Mouse (Mus musculus) adrenal gland, adult 2 months (tissue): ENCODE results near the gene 6430550D23Rik. TPM values are rescaled to one million over a fixed set of nuclear protein-coding genes. Genes with fewer than 3 reads are reported as not detected.
"Not testable (repeated sequence)": the region's sequence is repeated elsewhere in the genome, so short reads cannot be mapped to it uniquely, and the experiment has no call there.

Experiments
- DNase-seq: peaks from one replicate; pipeline ENCODE4 v3.0.0; 2021
- polyA plus RNA-seq: library from polyadenylated mRNA; depleted of rRNA; stranded (reverse); fragments of >200 nt; gene quantifications from 2 replicates; pipeline ENCODE4 v1.2.3, GENCODE M21; 2012; rRNA removed
- total RNA-seq, 2 experiments: library from RNA; stranded (reverse); gene quantifications; 2 replicates each; pipeline ENCODE4 v1.2.3; 2021

Gene 6430550D23Rik
- total and polyA plus RNA-seq, 3 experiments, result 2.6 to 2.8 (median 2.7) TPM

DNA sequence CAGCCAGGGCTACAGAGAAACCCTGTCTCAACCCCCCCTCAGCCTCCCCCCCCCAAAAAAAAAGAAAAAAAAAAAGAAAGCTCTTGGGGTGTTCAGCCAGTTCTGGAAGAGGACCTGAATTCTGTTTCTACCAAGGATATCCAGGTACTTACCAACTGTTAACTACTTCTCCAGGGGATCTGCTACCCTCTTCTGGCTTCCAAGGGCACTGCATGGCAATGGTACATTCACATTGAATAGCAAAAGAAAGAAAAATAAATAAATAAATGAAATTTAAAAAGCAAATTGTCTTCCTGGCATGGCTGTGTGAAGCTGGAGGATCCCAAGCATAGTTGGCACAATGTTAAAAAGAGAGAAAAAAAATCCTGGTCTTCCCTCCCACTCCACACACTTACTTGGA is 55.8 kb downstream of the 6430550D23Rik start:
- DNase-seq, result peak; percentile 64

DNA sequence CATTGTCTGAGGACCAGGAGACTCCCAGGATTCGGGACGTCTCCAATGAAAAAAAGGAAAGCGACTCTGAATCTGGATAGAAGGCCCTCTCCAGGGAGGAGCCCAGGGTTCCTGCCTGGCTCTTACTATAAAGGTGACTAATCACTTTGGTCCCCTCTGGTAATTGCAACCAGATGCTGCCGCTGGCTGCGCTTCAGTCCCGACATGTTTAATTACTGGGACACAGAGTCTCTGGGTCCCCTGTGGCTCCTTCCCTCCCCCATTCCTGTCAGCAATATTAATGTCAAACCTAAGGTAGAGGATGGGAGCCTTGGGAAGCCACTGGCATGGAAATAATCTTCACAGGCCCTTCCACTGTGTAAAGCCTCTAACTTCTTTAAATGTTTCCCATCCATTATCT is 58.4 kb downstream of the 6430550D23Rik start:
- no peak for DNase-seq

DNA sequence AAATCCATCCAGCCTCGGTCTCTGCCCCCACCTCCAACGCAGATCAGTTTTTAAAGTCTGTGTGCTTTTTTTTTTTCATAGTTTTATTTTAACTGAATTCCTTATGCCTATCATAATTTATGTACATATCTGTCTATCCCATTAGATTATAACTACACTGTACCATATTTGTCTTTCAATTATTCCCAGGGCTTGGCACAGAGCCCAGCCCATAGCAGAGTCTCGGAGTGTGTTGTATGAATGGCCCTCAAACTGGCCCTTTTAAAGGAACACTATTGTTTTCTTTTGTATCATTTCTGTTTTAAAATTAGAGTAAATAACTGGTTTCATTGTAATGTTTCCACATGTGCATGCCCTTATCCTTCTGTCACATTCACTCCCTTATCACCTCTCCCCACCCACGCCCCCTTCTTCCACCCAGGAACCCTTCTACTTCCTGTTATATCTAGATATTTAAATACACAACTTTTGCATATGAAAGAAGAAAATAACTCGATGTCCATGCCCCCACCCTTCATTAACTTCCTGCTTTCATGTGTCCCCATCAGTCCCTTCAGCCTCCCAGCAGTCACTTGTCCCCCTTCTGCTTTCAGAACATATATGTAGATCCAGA is 60.3 kb downstream of the 6430550D23Rik start:
- DNase-seq, result no peak

DNA sequence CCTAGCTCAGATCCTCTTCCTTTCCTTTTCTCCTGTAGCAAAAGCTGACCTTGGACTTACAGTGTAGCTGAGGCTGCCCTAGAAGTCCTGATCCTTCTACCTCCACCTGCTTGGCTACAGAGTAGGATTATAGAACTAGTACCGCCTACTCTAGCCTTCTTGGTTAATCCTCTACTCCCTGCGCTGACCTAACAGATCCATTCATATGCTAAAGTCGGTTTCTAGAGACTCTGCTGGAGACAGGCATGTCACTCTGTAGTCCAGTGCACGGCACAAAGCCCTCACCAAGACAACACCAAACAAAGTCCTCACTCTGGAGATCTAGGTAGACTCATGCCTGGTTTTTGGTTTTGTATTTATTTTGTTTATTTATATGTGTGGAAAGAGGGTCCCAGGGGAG is 61.3 kb downstream of the 6430550D23Rik start:
- no peak for DNase-seq

DNA sequence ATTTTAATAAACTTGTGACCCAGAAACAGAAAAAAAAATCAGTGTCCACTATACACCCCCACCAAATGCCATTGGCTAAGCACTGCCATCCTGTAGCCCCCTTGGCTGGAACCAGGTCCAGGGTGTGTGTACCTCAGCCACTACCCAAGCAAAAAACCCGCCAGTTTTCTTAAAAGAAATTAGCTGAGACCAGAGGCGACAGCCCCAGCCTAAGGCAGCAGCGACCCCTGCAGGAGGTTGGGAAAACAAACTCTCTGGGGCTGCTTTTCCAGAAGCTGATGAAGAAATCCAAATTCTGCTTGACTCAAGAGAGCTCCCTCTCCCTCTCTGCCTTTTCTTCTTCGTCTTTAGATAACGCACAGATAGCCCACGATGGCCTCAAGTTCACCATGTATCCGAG is 61.7 kb downstream of the 6430550D23Rik start:
- peak; percentile 79 for DNase-seq

DNA sequence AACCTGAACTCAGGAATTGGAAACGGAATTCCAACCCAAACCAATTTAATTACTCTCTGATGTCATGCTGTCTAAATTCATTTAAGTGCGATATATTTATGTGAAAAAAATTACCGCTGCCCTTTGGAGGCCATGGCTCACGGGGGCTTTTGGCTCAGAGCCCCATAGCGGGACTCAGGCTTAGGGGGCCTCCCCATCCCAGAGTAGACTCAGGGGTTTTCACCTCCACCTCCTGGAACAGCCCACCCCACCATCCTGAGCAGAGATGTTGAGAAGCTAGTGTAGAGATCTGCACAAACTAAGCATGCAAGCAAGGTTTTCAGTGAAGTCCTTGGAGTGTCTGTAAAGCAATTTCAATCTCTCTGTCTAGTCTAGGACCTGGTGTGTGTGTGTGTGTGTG is 62.2 kb downstream of the 6430550D23Rik start:
- DNase-seq, result no peak

DNA sequence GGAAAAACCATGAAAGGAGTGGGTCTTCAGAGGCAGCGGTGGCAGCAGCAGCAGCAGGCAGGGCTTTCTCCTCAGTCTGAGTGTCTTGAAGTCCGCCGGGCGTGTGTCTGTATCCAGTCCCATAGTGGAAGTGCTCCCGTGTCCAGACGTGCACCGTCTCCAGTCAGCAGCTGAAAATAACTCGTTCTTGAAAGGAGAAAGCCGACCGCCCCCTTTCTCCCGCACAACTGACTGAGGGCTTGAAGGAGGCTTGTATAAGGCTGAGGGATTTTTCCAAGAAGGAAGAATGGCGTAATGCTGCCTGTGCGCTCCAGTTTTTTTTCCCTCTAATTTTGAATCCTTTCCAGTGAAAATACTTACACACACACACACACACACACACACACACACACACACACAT is 62.7 kb downstream of the 6430550D23Rik start, which contains the start of gene Gdf5:
Gene Gdf5, minus strand, starts transcription at position 244 of the 400 bp plus-strand sequence.
- DNase-seq, result no peak

DNA sequence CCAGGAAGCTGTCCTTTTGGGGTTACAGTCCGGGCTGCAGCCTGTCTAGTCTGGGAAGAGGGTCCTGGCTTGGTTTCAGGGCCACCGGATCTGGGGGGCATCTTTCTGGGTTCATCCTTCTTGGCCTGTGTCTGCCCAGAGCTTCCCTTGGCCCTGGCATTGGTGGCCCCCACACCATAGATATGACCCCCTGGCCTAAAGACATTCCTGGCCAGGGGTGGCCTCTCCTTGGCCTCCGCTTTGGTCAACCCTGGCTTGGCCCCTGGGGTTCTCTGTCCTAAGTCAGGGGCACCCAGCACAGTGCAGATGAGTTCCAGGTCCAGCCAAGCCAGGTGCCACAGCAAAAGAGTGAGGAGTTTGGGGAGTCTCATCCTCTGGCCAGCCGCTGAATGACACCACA is 63.1 kb downstream of the 6430550D23Rik start:
- DNase-seq, result no peak

DNA sequence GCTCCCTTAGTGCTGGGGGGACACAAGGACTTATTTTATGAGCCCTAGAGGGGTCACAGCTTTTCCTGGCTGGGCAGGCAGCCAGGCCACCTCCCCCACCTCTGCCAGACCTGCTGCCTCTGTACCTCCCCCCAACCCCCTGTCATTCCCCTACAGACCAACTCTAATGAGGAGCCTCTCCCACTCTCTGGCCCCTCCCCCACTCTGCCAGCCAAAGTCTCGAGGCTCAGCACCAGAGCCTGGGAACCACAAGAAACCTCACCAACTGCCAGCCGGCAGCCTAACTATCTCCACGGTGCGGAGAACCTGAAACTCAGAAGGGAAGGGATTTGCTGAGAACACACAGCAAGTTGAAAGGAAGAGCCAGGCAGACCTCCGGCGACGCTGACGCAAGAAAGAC is 64.3 kb downstream of the 6430550D23Rik start:
- no peak for DNase-seq

DNA sequence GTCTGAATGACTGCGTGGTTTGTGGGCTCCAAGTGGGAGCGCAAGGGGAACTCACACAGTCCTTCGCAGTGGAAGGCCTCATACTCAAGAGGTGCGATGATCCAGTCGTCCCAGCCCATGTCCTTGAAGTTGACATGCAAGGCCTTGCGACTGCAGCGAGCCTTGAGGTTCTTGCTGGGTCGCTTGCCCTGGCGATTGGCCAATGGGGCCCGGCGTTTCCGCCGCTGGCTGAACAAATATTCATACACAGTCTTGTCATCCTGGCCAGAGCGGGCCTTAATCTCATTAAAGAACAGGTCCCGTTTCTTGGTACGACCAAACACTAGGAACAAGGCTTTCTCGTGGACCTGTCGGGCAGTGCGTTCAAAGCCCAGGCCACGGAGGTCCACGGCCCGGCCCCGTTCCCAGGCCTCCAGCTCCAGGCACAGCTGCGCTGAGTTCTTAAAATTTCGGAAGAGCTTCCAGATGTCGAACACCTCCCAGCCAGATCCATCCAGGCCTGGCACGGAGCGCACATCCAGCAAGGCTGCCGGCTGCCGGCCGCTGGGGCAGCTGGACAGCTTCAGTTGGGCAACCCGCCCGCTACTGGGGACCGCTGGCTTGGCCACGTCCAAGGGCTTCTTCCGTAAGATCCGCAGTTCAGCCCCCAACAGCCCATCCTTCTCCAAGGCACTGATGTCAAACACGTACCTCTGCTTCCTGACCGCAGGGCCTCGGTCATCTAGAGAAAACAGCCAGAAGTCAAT is 65.9 kb downstream of the 6430550D23Rik start:
- peak; percentile 89 for DNase-seq

DNA sequence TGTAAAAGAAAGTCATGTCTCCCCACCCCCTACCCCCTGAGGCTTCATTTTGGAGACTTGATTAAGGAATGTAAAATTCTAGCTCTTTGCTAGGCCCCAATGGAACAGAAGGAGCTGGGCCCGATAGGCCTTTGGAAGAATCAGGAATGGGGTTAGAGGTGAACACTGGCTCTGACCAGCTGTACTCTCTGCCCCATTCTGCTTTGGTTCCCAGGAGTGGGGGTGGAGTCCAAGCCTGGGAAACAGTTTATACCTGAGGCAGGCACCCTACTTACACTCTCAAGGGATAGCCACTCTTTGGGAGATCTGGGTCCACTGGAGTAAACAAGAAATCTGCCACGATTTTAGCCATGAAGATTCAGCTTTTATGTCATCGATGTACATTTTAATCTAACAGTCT is 67.1 kb downstream of the 6430550D23Rik start, which contains the start of gene Gm15557:
Gene Gm15557, plus strand, starts transcription at position 48 of the 400 bp plus-strand sequence.
- no peak for DNase-seq

DNA sequence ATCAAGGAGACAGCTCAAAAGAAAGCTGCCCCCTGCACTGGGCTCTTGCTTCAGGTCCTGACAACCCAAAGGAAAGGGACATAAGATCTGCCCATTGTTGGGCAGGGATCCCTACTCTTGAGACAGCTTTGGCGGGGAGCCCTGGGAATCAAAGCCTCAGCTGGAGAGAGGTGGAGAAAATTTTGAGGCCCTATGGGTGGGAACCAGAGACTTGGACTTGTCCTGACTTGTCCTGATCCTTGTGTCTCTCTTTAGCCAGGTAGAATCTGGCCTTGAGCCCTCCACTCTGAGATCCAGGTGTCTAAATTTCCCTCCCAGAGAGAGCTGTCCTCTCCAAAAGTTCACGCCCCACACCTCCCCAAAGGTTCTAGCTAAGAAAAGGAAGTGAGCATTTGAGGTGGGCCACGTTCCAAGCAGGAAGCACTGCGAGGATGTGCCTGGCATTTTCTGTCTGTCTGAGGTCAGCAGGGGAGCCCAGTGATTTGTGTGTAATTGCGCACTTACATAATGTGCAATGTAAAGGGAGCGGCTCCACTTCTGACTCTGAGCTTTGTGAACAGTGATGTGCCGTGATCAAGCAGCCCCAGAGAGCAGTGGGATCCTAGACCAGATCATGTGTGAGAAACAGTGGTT is 67.8 kb downstream of the 6430550D23Rik start:
- DNase-seq, result no peak

DNA sequence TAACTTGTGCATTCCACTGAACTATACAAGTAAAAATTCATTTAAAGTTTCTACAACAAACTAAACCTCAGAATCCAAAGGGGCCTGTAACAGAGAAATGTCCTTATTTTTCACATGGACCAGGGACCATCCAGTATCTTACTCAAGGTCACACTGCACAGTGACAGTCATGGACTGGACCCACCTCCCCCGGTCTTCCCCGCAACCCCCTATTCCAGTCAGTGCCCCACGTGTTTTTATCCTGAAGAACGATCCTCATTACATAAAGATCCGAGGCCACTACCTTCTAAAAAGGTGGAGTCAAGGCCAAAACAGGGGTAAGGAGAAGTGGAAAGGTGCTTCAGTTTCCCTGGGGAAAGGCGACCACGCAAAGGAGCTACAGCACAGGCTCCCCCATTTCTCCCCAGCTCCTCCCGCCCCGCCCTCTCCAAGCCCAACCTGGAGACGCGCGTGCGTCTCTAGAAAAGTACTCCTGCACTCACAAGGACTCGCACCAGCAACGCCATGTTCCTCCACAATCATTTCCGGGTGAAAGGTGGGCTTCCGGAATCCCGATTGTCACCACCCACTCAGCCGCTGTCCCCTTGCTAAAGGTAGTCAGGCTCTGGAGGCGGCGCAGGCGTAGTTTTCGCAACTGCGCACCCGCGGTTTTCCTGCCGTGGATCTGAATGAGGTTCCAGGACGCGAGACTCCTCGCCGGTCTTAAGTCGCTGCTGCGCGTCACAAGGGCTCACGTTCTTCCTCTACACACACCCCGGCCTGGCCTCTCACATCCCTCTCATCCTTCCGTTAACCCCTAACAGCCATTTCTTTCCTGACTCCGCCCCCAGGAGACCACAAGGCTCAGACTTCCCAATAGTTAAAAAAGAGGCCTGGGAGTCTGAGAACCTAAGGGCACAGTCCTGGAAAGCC is 78.0 kb downstream of the 6430550D23Rik start, which contains the start of gene Uqcc1:
Gene Uqcc1, minus strand, starts transcription at position 780 of the 912 bp plus-strand sequence.
- DNase-seq, result peak; percentile 95

DNA sequence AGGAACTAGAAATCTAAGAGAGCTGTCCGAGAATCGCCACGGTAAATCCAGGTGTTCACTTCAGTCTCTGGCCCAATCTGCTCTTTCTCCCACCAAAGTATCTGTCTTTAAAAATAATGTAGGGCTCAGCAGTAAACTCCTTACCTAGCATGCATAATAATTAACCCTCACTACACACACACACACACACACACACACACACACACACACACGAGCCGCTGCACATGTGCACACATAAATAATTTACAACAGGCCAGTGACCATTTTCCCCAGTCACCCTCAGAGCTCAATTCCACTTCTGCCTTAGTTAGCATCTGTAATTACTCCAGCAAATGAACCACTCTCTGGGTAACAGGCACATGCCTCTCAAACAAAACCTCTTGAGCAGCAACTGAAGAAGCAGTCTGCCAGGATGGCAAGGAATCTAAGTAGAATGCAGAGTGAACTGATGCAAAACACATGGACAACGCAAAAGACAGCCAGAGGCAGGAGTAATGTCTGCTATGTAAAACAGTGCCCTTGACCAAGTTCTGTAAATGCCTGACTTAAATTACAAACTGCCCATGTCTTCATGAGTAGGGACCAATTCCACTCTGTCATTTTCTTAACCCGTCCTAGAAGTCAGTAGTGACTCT is 78.9 kb downstream of the 6430550D23Rik start:
- DNase-seq, result no peak

DNA sequence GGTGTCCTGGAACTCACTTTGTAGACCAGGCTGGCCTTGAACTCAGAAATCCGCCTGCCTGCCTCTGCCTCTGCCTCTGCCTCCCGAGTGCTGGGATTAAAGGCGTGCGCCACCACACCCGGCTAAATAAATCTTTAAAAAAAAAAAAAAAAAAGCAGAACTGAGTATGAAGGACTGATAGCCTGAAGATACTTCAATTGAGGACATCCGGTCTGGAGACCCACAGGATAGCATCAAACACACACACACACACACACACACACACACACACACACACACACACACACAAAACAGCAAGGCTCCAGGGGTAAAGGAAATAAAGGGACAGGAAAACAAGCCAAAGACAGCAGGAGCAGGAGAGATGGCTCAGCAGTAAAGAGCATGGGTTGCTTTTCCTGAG is 82.6 kb downstream of the 6430550D23Rik start:
- DNase-seq, result not testable (repeated sequence)

Other genes starting within 250 kb of the 6430550D23Rik start
- gene Mmp24, start 232.6 kb downstream of the 6430550D23Rik start, total RNA-seq, result 1 to 10 TPM; 1.2 to 1.9 TPM
- gene Mmp24, start 232.6 kb downstream of the 6430550D23Rik start, polyA plus RNA-seq, result 1.4 and 2.0 TPM in 2 replicates
- 100 to 1,000 TPM; 235 to 249 TPM for gene BC029722, start 188.6 kb downstream of the 6430550D23Rik start, total RNA-seq
- gene BC029722, start 188.6 kb downstream of the 6430550D23Rik start, polyA plus RNA-seq, result 733 and 890 TPM in 2 replicates
- gene Eif6, start 181.1 kb downstream of the 6430550D23Rik start, total RNA-seq, result 100 to 1,000 TPM; 145 to 164 TPM
- 183 and 185 TPM in 2 replicates for gene Eif6, start 181.1 kb downstream of the 6430550D23Rik start, polyA plus RNA-seq
- gene Fam83c, start 173.1 kb downstream of the 6430550D23Rik start, total RNA-seq, result under 1 TPM in 1 of 2 experiments, not detected in 1; 0.10 TPM
- 0.03 and 0.04 TPM in 2 replicates for gene Fam83c, start 173.1 kb downstream of the 6430550D23Rik start, polyA plus RNA-seq
- 100 to 1,000 TPM; 103 to 138 TPM for gene Uqcc1, start 77.7 kb downstream of the 6430550D23Rik start, total RNA-seq
- gene Uqcc1, start 77.7 kb downstream of the 6430550D23Rik start, polyA plus RNA-seq, result 20.3 and 25.0 TPM in 2 replicates
- gene Gm15557, start 67.2 kb downstream of the 6430550D23Rik start, total RNA-seq, result not detected
- not detected in 2 replicates for gene Gm15557, start 67.2 kb downstream of the 6430550D23Rik start, polyA plus RNA-seq
- 1 to 10 TPM in 1 of 2 experiments, under 1 TPM in 1; 0.14 to 1.7 TPM for gene Gdf5, start 62.6 kb downstream of the 6430550D23Rik start, total RNA-seq
- gene Gdf5, start 62.6 kb downstream of the 6430550D23Rik start, polyA plus RNA-seq, result 0.31 and 0.39 TPM in 2 replicates
- gene Cep250, start 51.5 kb downstream of the 6430550D23Rik start, total RNA-seq, result 10 to 100 TPM in 1 of 2 experiments, 1 to 10 TPM in 1; 6.1 to 11.9 TPM
- gene Cep250, start 51.5 kb downstream of the 6430550D23Rik start, polyA plus RNA-seq, result 5.2 and 9.4 TPM in 2 replicates
- gene Ergic3, start 68 bp upstream of the 6430550D23Rik start, total RNA-seq, result 100 to 1,000 TPM; 237 to 261 TPM
- 260 and 283 TPM in 2 replicates for gene Ergic3, start 68 bp upstream of the 6430550D23Rik start, polyA plus RNA-seq
- gene Fer1l4, start 45.0 kb upstream of the 6430550D23Rik start, total RNA-seq, result not detected
- gene Fer1l4, start 45.0 kb upstream of the 6430550D23Rik start, polyA plus RNA-seq, result not detected in 2 replicates
- 1 to 10 TPM; 3.7 to 4.9 TPM for gene Spag4, start 57.2 kb upstream of the 6430550D23Rik start, total RNA-seq
- 2.3 and 3.8 TPM in 2 replicates for gene Spag4, start 57.2 kb upstream of the 6430550D23Rik start, polyA plus RNA-seq
- 10 to 100 TPM; 48.8 to 53.9 TPM for gene Cpne1, start 104.0 kb upstream of the 6430550D23Rik start, total RNA-seq
- gene Cpne1, start 104.0 kb upstream of the 6430550D23Rik start, polyA plus RNA-seq, result 87.7 and 97.8 TPM in 2 replicates
- gene Rbm12, start 104.0 kb upstream of the 6430550D23Rik start, total RNA-seq, result 10 to 100 TPM; 16.6 to 28.1 TPM
- 2.4 and 4.8 TPM in 2 replicates for gene Rbm12, start 104.0 kb upstream of the 6430550D23Rik start, polyA plus RNA-seq
- gene Gm28036, start 119.1 kb upstream of the 6430550D23Rik start, total RNA-seq, result 10 to 100 TPM; 14.6 to 21.1 TPM
- 2.3 and 3.4 TPM in 2 replicates for gene Gm28036, start 119.1 kb upstream of the 6430550D23Rik start, polyA plus RNA-seq
- 100 to 1,000 TPM; 233 to 376 TPM for gene Romo1, start 136.1 kb upstream of the 6430550D23Rik start, total RNA-seq
- gene Romo1, start 136.1 kb upstream of the 6430550D23Rik start, polyA plus RNA-seq, result 407 and 417 TPM in 2 replicates
- 10 to 100 TPM; 76.7 to 90.3 TPM for gene Nfs1, start 136.2 kb upstream of the 6430550D23Rik start, total RNA-seq
- 123 and 134 TPM in 2 replicates for gene Nfs1, start 136.2 kb upstream of the 6430550D23Rik start, polyA plus RNA-seq
- 100 to 1,000 TPM; 269 to 386 TPM for gene Rbm39, start 172.3 kb upstream of the 6430550D23Rik start, total RNA-seq
- gene Rbm39, start 172.3 kb upstream of the 6430550D23Rik start, polyA plus RNA-seq, result 89.7 and 94.8 TPM in 2 replicates
- 10 to 100 TPM; 37.8 to 44.5 TPM for gene Phf20, start 188.5 kb upstream of the 6430550D23Rik start, total RNA-seq
- 18.1 and 18.8 TPM in 2 replicates for gene Phf20, start 188.5 kb upstream of the 6430550D23Rik start, polyA plus RNA-seq